Mouse (Mus musculus) erythroblast, embryonic 14.5 days (primary cell): ENCODE data around the gene Epx.

ENCODE experiments used
- GATA1 ChIP-seq: IDR thresholded peaks from 2 replicates; pipeline ENCODE4 v1.6.1; 2012; ENCODE audit warnings: low read length, inconsistent platforms, mixed read lengths
- TAL1 ChIP-seq: IDR thresholded peaks from 3 replicates; pipeline ENCODE4 v1.6.1; 2012; ENCODE audit warnings: low read length, inconsistent platforms, mixed read lengths

- TF ChIP-seq GATA1 (no peak), TAL1 (no peak)
Measured at GRCm38 (mm10) chr11:87817443-87817773, 57.9 kb downstream of the Epx start.
